Mouse (Mus musculus) CH12F3 (cell line): ENCODE measurements around the gene Rala.
"Not testable (repeated sequence)": the region's sequence is repeated elsewhere in the genome, so short reads cannot be mapped to it uniquely, and the experiment has no call there.

ENCODE experiments used
- in situ Hi-C: fragments of 300-500 bp; cut with MboI; formaldehyde crosslinking; loops from 2 replicates; pipeline ENCODE4 v1.14.3; 2020; ENCODE audit warnings: low sequenced_read_pairs

Gene Rala

DNA sequence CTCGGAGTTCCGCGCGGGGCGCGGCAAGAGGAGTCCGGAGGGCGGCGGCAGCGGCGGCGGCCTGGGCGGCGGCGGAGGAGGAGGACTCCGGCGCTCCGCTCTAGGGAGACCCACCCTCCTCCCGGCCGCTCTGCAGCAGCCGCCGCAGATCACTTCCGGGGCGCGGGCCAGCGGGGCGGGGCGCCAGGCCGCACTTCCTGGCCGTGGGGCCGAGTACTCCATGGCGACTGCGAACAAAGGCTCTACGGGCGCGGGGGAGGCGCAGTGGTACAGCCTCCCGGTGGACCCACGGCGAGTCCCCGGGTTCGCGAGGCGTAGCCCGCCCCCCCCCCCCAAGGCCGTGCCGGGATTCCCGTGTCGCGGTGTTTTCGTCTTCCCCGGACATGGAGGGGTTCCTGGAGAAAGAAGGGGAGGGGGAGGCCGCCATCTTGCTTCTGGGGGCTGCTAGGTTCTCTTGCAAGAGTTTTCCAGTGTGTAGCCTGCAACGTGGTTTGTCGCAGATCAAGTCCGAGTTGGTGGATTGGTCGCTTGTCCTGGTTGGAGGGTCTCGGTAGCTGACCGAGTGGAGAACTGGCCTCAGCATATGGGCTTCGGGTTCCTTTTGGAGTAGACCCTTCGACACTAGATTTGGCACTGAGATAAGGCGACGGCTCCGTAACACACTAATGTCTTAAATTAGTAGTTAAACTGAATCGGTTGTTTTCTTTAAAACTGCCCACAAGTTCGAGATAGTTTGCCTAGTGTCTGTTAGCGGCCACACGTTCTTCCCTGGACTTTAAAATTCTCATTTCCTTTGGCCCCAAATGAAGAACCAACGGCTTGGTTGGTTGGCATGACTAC lies at the start of gene Rala:
Gene Rala, minus strand, starts transcription at position 162 of the 840 bp plus-strand sequence.
- in situ Hi-C loops: no loop called here

DNA sequence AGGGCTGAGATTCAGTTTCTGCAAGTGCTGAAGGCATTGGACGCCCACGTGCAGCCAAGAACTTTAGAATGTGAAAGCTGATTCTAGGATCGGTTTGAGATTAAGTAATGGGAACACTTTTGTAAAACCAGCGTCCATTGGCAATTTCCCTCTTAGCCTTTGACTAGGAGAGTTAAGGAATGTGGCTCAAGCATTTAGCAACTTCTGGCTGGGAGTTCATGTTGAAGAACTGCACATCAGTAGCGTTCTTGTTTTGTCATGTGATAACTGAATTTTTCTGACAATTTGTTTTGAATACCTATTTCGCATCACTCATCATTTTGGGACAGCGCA lies 49.4 kb upstream of the Rala start:
- in situ Hi-C loops: no loop called here

DNA sequence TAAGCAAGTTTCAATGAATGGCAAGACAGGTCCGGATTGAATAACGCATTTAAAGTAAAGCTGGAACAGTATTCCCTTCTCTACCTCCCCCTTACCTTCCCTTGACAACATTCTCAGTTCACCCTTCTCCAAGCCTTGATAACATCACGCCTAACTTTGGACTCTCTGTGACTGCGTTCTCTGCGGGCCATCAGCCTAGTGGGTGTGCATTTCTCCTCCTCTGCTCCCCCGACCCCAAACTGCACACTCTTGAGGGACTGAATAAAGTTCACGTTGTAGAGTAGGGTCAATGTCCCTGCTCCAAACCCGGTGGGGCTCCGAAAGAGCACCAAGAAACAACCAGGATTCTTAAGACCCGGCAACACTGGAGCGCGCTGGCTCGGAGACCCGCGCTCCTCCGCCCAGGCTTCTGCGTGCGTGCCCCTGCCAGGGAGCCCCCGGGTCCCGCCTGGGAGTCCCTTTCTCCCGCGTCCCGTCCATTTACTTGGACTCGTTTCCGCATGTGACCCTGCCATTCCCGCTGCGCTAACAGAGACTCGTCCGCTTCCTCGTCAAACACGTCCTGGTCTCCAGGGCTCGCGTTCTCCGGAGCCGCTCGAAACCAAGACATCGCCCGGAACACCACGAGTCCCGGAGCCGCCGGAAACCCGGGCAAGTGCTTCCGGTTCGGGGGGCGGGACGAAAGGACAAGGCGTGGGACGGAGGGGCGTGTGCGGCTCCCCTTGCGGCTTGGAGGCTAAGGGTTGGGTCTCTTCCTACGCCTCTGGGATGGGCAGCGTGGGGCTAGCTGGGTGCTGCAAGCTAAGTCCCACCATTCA lies 48.9 kb upstream of the Rala start, which contains the start of gene Yae1d1:
Gene Yae1d1, minus strand, starts transcription at position 653 of the 818 bp plus-strand sequence.
- in situ Hi-C loops: no loop called here

DNA sequence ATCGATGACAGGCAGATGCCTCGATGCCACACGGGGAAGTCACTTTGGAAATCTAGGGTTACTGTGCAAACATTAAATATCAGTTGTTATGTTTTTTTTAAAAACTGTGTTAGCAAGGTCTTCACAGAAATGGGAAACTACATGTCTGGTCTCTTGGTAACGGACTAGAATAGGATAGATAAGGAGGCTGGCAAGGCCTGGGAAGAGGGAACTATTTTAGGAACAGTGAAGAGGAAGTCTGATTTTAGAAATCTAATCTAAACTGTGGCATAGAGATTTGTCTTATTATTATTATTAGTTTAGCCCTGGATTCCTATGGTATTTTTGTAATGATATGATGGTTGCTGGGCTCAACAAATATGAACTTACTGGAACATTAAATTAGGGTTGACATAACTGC lies 48.0 kb upstream of the Rala start:
- in situ Hi-C loops: no loop called here

DNA sequence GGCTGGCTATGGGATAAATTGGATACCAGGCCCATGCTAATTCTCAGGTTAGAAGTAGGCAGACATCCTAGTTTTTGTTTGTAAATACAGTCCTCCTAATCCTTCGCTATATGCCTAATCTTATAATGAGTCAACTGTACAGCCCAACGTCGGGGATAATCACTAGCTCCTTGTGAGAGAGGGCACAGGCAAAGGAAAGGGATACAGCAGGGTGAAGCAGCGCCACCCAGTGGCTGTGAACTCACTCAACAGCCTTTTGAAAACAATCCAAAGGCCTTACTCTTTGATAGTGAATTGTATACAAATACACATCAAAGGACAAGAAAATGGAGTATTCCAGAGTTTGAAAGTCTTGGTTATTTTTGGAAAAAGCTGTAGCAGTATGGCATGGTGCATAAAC lies 39.2 kb upstream of the Rala start:
- in situ Hi-C loops: no loop called here

DNA sequence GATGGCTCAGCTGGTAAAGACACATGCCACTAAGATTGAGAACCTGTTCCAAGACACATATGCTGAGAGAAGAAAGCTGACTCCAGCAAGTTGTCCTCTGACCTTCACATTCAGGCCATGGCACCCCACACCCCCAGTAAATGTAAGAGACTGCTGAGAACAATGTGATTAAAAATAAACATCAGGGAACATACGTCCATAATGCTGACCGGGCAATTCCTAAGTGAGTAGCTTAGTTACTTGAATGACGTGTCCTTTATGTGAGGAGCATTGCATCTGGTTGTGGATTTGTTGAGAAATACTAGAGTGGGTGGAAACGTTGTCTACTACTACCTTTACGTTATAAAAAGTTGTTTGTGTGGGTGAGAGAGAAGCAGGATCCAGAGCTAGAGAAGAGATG lies 38.6 kb upstream of the Rala start:
- in situ Hi-C loops: no loop called here

DNA sequence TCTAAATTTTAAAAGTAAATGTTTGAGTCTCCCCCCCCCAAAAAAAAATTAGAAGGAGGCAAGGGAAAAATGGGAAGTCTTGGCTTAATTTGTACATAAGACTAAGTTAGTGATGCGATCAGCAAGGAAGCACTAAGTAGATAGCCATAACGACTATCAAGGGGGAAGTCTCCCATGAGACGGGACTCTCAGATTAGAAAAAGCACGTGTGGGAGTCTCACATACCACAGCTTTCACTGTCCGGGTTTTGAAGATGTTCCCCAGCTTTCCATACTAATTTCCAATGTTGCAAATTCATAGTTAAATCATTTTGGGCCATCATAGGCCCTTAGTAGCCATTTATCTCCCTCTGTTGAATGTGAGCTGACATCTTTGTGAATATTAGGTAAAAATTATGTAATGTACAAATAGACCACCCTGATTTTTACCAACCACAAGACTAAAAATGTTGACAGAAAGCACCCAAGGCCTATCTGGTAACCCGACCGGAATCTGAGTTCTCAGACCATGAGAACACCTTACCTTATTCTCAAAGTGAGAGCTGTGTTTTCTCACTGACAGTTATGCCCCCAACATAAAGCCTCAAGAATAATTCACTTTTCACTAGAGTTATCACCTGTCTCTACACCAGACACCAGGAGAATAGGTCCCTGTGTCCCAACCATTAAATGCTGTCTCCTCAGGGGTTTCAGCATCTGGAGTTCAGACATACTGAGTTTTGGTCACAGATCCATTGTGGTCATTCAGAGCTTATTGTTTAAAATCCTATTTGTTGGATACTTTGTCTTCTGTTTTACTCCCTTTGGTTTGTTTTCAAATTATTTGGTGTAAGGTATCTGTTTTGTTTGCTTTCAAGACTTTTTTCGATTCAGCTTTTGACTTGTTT lies 33.1 kb upstream of the Rala start:
- in situ Hi-C loops: no loop called here

DNA sequence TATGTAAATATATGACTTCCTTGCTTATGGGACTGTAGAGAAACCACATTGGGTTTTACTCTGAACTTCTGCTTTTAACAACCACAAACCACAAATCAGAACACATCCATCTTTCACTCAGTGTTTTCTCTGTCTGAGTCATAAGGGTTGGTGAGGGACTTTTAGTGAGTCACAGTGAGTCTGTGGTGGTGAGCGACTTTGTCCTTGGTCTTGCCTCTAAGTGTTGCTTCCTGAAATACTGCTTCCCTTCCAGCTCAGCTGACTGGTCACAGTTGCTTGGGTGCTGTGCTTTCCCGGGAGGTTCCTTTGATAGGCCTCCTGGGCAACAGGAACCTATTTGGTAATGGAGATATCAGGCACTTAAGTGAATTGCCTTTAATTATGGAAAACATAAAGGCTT lies 31.9 kb upstream of the Rala start:
- in situ Hi-C loops: no loop called here

DNA sequence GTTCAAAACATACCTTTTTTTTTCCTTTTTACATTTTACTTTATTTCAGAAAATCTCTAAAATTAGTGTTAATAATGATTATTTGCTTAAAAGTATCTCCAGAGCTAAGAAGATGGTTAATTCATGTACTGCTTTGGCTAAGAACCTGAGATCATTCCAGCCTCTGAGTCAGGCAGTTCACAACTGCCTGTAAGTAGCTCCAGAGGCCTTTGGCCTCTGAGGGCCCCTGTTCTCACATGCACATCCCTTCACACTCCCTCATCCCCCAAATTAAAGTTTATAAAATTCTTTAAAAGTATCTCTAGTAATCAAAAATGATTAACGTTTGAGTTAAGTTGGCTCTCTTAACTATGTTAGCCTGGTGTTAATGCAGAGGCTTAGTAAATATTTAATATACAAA lies 31.4 kb upstream of the Rala start:
- in situ Hi-C loops: no loop called here

DNA sequence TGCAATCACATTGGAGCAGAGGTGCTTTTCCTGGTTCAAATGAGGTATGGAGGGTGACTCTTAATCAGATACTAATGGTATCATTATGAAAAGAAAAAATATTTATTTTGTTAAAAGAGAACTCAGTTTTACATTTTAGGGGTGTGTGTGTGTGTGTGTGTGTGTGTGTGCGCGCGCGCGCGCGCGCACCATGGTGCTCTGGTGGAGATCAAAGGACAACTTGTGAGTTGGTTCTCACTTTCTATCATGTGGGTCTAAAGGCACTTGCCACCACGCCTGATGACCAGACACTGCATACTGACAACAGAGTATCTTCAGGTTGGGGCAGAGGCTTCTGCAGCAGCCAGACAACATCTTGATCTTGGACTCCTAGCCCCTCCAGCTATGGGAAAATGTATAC lies 30.7 kb upstream of the Rala start:
- in situ Hi-C loops: no loop called here

DNA sequence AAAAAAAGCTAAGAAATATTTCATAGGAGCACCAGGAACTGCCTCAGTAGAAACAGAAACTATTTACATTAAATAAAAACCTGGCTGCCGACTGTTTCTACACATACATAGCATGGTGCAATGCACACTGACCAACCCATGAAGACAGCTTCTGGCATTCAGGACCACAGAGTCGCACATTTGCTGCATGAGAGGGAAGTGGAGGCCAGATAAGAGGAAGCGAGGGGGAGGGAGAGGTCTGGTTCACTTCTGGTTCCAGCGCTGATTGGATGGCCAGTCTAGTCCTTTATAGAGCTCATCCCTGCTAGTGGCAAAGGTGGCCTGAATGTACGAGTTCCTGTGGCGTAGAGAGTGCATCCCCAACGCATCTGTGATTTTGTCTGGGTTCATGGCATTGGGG lies 16.6 kb upstream of the Rala start:
- in situ Hi-C loops: no loop called here

DNA sequence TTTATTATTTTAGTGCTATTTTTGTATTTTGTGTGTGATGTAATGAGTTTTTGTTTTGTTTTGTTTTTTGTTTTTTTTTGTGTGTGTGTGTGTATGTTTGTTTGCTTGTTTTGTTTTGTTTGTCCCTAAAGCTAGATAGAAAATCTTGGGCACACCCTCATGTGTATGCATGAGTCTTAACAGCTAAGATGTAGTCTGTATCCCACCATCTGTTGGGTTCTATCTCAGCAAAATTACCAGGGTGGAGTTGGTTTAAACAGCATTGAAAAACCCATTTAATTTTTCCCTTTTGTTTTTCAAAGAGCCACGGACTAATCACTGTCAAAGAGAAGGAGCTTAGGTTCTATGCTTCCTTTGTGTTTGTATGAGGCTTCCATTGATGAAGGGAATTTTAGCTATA lies 10.2 kb upstream of the Rala start:
- in situ Hi-C loops: no loop called here

DNA sequence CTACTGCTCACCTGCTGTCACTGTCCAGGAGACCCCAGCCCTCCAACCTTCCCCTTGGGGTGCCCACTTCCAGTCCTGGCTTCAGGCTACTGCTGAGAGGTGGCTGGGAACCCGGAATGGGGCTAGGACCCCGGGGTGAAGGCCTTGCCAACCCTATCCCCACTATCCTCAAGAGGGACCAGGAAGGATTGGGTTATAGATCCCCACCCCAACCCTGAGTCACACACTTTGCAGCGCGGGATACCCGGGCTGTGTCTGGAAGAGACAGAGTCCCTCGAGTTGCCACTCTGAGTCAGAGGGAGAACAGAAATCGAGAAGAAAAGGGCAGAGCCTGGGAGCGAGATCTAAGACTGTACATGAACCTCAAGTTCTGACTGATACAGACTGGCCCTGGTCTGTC lies 6.5 kb upstream of the Rala start:
- in situ Hi-C loops: not testable (repeated sequence)

DNA sequence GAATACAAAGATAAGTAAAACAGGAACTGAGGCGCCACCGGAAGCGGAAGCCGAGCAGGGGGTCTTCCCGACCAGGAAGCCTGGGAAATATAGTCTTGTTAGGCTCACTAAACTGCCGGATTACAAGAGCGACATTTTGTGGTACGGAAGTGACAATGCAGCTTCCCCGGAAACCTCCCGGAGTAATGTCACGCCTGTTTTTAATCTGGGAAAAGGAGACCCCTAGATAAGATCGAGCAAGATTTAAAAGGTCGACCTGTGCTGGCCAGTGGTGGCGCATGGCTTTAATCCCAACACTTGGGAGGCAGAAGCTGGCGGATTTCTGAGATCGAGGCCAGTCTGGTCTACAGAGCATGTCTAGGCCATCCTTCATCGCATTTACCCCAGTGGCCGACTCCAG lies 5.5 kb upstream of the Rala start:
- in situ Hi-C loops: no loop called here

DNA sequence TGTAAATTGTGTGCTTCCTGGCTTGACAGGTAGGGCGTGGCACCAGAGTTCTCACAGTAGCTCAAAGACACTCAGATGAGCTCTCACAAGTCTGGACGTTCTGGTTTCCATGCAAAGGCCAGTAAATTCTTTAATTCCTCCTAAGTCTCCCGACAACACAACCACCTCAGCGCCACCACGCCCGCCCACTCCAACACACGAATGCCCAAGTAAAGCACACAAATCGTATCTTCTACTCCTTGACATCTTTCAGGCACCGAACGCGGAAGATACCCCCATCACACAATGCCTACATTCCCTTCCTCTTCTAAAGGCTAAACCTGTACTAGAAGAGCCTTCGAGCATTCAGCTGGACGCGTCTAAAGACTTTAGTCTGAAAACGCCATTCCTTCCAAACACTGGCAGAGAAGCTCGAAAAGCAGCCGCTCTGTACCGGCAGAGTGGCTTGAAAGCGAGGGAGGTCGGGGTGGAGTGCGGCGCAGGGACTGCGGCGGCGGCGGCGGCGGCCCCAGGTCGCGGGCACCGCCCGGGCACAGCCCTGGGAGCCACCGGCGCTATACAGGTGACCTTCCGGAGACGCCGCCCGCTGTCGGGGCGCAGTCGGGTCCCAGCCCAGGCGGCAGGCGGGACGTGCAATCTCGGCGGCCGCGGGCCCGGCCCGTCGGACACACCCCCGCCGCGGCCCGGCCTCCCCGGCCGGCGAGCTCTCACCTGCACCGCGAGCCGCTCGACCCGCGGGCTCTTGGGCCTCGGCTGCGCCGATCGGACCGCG lies 547 bp downstream of the Rala start:
- in situ Hi-C loops: no loop called here

DNA sequence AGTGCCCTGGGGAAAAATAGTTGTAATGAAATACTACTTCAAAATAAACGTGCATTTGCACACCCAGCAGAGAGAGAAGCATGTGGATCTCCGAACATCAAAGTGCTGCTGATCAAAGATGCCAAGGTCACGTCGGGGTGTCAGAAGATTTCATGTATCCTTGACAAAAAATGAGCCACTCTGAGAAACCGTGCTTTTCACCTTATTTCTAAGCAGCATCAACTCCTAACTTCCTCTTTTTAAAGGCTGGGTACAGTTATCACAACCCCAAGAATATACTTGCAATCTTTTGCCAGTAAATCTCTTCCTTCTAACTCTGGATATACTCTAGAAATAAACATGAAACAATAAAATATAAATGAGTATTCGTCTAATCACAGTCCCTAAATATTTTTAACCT lies 1.7 kb downstream of the Rala start:
- in situ Hi-C loops: no loop called here

DNA sequence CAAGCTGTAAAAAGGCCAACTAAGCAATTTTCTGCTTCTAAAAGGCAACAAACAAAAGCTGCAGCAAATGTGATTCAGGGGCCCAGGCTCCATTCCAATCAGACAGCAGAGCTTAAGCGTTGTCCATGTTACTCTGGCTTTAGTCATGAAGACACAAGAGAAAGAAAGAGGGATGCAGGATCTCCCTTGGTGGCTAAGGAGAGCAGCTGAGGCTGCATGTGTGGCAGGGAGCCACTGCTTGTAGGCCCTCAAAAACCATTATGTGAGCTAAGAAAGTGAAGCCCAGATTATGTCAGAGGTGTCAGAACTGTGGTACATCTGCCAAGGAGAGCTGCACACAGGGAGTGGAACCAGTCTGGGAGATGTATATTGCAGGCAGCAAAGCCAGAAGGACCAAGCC lies 36.7 kb downstream of the Rala start:
- in situ Hi-C loops: no loop called here

DNA sequence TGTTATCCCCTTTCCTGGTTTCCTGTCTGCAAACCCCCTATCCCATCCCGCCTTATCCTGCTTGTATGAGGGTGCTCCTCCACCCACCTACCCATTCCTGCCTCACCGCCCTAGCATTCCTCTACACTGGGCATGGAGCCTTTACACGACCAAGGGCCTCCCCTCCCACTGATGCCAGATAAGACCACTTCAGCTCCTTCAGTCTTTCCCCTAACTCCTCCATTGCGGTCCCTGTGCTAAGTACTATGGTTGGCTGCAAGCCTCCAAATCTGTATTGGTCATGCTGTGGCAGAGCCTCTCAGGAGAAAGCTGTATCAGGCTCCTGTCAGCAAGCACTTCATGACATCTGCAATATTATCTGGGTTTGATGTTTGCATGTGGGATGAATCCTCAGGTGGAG lies 42.6 kb downstream of the Rala start:
- in situ Hi-C loops: no loop called here

DNA sequence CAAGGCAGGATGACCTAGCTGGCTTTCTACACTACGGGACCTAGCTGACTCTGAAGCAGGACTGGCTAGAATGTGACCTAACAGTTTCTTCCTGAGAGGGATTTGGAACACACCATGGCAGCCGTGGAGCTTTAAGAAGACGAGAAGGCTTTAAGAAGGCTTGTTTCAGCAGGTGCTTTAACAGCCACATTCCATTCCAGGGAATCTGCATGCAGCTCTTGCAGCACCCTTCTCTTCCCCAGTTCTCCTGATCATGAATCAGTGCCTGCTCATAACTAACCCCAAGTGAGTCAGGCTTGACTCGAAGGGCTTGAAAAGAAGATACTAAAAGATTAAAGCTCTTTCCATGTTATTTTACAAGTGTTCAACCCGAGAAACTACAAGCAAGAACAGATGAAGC lies 43.4 kb downstream of the Rala start:
- in situ Hi-C loops: no loop called here

DNA sequence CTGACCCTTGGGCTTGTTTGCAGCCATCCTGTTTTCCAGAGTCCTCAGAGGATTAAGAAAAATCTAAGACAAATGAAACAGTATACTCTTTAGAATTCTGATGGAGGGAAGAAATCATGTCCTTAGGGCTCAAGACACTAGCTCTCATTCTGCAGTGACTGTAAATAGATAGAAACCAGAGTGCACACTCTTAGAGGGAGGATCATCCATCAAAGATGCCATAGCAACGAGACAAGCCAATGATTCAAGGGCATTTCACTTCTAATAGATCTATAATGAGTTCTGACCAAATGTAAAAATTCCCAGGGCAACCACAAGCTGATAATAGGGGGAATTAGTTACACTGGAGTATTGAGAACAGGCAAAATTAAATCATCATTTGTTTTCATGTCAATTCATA lies 47.0 kb downstream of the Rala start:
- in situ Hi-C loops: no loop called here

DNA sequence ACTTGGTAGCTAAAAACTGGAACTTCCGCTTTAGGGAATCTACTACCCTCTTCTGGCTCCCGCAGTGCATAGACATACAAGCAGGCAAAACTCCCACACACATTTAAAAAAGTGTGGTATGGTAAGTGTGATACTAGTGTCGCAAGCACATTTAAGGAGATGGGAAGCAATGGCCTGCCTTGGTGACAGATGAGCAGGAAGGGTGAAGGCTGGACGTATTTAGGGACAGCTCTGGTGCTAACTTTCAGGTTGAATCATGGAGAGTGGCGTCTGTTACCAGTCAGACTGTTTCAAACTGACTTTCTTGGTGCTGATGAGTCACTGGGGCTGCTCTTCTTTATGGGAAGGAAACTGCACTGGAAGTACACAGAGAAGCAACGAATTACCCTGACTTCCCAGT lies 52.5 kb downstream of the Rala start:
- in situ Hi-C loops: no loop called here
